Mouse (Mus musculus) bone marrow macrophage, adult 2 months (primary cell): ENCODE measurements around the gene Map4k5.

ENCODE experiments used
- CTCF ChIP-seq: IDR thresholded peaks from 2 replicates; pipeline ENCODE4 v1.5.1; 2012; ENCODE audit warnings: low read depth, mild to moderate bottlenecking, low read length, moderate library complexity
- POLR2A ChIP-seq: IDR thresholded peaks from 2 replicates; pipeline ENCODE4 v1.6.1; 2012; ENCODE audit warnings: mild to moderate bottlenecking, low read depth, low read length, borderline replicate concordance

DNA sequence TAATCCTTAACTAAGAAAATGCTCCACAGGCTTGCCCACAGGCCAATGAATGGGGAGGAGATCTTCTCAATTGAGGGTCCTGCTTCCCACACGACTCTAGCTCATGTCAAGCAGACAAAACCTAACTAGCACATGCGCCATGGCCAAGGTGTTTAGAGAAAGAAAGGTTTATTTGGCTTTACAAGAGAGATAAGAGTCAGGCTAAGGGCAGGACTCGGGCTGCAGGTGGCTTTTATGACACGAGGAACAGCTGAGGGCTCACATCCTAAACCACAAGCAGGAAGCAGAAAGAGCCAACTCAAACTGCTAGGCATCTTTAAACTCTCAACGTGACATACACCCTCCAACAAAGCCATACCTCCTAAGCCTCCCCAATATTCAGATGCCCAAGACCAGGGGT, 25.7 kb downstream of the Map4k5 start:
- TF ChIP-seq POLR2A (no peak), CTCF (no peak)
